Mouse (Mus musculus) heart, embryonic 11.5 days (tissue): Measurements from ENCODE around the gene Spg7. TPM values are rescaled to one million over a fixed set of nuclear protein-coding genes. Genes with fewer than 3 reads are reported as not detected.
A peak's percentile ranks its signal among the peaks of the same experiment; 100 is the strongest.

Experiments
- ATAC-seq: fragments of 200-750 bp; cut with Nextera tagmentation; replicated peaks from 2 replicates; pipeline ENCODE4 v1.8.0; 2017; ENCODE audit warnings: moderate library complexity; ENCODE audit not compliant: insufficient number of reproducible peaks, low FRiP score, low TSS enrichment
- H3K27ac ChIP-seq: fragments of 300-500 bp; sonication (generic); 2 replicates; pipeline ENCODE4 v1.5.1; 2014; ENCODE audit warnings: mild to moderate bottlenecking, low read depth, low read length
- H3K27me3 ChIP-seq: fragments of 300-500 bp; sonication (generic); 2 replicates; pipeline ENCODE4 v1.6.1; 2014; ENCODE audit warnings: mild to moderate bottlenecking, low read length, mixed read lengths; ENCODE audit not compliant: control insufficient read depth, insufficient read depth
- H3K36me3 ChIP-seq: fragments of 300-500 bp; sonication (generic); 2 replicates; pipeline ENCODE4 v1.6.1; 2014; ENCODE audit warnings: mild to moderate bottlenecking, low read length, moderate library complexity, mixed read lengths; ENCODE audit not compliant: control insufficient read depth, insufficient read depth
- H3K4me1 ChIP-seq: fragments of 300-500 bp; sonication (generic); 2 replicates; pipeline ENCODE4 v1.6.1; 2014; ENCODE audit warnings: low read length; ENCODE audit not compliant: control insufficient read depth, insufficient read depth
- H3K4me2 ChIP-seq: fragments of 300-500 bp; sonication (generic); 2 replicates; pipeline ENCODE4 v1.6.1; 2014; ENCODE audit warnings: mild to moderate bottlenecking, moderate library complexity
- H3K4me3 ChIP-seq: fragments of 300-500 bp; sonication (generic); 2 replicates; pipeline ENCODE4 v1.5.1; 2014; ENCODE audit warnings: low read depth, low read length
- H3K9ac ChIP-seq: fragments of 300-500 bp; sonication (generic); 2 replicates; pipeline ENCODE4 v1.6.1; 2014; ENCODE audit warnings: mild to moderate bottlenecking, low read depth, low read length, moderate library complexity
- H3K9me3 ChIP-seq: fragments of 300-500 bp; sonication (generic); replicated peaks from 2 replicates; pipeline ENCODE4 v1.6.1; 2016; ENCODE audit warnings: low read length; ENCODE audit not compliant: control insufficient read depth
- WGBS: fragments of 180-500 bp; shearing (Covaris S2); extraction: QIAGEN DNeasy Blood & Tissue Kit; methylation state at CpG from one replicate; pipeline ENCODE4 v1.1.7; 2014; ENCODE audit not compliant: insufficient replicate concordance; 5-methylcytosine and 5-hydroxymethylcytosine counted together
- polyA plus RNA-seq: library from polyadenylated mRNA; unstranded; fragments of >200 nt; fragmentation: Nextera tagmentation; extraction: Ambion mirVana; gene quantifications from 2 replicates; pipeline ENCODE4 v1.2.1, GENCODE M21; 2014

The Spg7 gene
- polyA plus RNA-seq, 1 experiment from 2014 or later = 48.7 TPM

DNA sequence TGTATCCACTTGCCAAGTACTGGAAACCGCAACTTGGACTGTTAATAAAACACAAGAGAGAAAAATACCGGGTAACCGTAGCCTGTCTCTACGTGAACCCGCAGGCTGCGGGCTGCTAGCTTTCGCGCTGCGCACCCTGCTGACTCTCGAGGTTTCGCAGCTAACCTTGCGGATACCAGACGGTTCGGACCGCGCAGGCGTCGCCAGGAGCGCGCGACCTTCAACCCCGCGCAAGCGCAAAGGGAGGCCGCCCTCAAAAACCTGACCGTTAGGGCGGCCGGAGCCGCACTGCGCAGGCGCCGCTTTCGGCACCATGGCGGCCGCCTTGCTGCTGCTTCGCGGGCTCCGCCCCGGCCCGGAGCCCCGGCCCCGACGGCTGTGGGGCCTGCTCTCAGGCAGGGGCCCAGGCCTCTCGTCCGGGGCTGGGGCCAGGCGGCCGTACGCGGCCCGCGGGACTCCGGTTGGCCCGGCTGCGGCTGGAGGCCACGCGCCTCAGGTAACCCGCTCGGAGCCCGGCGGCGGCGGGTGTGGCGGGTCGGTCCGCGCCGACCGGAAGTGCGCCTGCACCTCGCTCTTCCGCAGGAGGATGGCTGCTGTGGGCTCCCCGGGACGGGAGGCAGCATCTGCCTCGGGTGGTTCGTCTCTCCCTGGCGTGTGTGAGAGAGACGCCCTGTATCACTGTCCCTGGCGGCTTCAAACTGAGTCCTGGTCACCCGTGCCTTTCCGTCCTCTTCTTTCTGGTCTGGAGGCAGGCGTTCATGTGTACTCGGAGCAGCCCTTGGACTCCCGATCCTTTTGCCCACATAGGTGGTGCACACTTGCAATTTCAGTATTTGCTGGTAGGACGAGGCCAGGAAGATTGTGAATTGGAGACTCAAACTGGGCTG lies 2.7 kb downstream of the Spg7 start:
- H3K9me3 ChIP-seq = no peaks in the 10 kb centered on the region
- WGBS = 1% methylated on average over 84 of the region's 84 CpGs
- peak overlapping the region; percentile 99 for H3K9ac ChIP-seq
- peaks cover 3% of the 10 kb centered on the region; the same call in 1 of the 2 replicates for H3K36me3 ChIP-seq
- peak overlapping the region; percentile 94 for H3K27ac ChIP-seq
- H3K4me2 ChIP-seq = peak overlapping the region; percentile 78
- no peaks in the 10 kb centered on the region for H3K27me3 ChIP-seq
- peak; percentile 96 for ATAC-seq
- H3K4me1 ChIP-seq = peaks cover 18% of the 10 kb centered on the region
- H3K4me3 ChIP-seq = peak overlapping the region; percentile 93

DNA sequence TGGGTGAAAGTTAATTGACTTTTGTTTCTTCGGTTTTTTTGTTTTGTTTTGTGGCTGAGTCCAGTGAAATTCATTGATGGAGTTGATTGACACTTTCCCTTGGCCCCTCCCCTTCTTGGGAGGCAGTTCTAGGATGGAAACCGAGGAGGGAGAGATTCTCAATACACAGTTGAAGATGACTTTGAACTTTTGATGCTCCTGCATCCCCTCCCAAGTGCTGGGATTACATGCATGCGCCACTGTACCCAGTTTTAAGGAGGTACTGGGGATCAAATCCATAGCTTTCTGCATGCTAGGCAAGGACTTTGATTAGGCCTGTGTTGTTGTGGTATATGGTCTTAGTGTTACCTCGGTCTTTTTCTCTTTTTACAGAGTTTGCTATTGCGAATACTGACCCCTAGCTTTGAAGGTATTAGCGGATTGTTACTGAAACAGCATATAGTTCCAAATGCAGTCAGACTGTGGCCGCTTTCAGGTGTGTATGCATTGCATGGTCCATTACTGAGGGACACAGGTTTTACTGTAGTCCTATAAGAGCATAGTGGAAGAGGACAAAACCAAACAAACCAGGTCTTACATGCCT lies 3.5 kb downstream of the Spg7 start:
- Histone ChIP-seq H3K4me1 (peaks cover 18% of the 10 kb centered on the region), H3K4me2 (peak overlapping the region; percentile 78), H3K9me3 (no peaks in the 10 kb centered on the region), H3K36me3 (peaks cover 3% of the 10 kb centered on the region; the same call in 1 of the 2 replicates), H3K27ac (peak overlapping the region; percentile 94), H3K9ac (peak overlapping the region; percentile 99), H3K27me3 (no peaks in the 10 kb centered on the region), H3K4me3 (peak overlapping the region; percentile 93)
- ATAC-seq = no peak
- 38% methylated on average over 7 of the region's 7 CpGs for WGBS

DNA sequence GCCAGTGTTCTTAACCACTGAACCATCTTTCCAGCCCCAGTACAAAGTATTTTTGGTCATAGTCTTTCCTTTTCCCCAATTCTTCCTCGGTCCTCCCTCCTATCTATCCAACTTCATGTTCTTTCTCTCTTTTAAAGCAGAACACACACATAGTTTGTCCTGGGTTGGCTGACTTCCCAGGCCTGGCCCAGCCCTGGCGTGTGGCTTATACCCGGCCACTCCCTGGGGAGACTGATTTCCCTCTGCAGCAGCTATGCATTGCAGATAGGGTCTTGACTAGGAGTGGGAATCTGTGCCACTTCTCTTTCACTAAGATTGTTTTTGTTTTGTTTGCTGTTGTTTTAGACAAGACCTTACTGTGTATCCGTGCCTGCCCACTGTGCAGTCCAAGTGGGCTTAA lies 8.4 kb downstream of the Spg7 start:
- H3K27ac ChIP-seq = no peak overlapping the region
- 69% methylated on average over 4 of the region's 4 CpGs for WGBS
- H3K4me1 ChIP-seq = peaks cover 8% of the 10 kb centered on the region
- ATAC-seq = no peak
- no peak overlapping the region for H3K9ac ChIP-seq
- no peaks in the 10 kb centered on the region for H3K9me3 ChIP-seq
- H3K4me2 ChIP-seq = no peak overlapping the region
- H3K36me3 ChIP-seq = peaks cover 12% of the 10 kb centered on the region
- H3K27me3 ChIP-seq = no peaks in the 10 kb centered on the region
- H3K4me3 ChIP-seq = no peak overlapping the region

DNA sequence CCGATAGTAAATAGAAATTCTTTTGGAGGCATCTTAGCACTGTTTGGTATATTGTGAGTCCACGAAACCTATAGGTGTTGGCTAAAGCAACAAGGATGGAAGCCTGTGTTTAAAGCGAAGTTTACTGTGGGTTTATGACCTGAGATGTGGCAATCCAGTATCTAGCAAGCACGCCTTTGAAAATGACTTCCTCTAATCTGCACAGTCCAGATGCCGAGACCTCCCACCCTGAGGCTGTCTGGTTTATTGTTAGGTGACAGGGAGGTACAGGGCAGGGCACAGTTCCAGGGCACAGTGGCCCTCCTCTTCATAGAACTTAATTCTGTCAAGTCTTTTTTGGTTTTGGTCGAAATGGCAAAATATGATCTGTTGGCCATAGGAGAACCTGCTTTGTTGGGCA lies 14.5 kb downstream of the Spg7 start:
- no peak overlapping the region for H3K4me3 ChIP-seq
- no peak overlapping the region for H3K4me2 ChIP-seq
- H3K4me1 ChIP-seq = no peaks in the 10 kb centered on the region
- no peak overlapping the region for H3K9ac ChIP-seq
- H3K36me3 ChIP-seq = peaks cover 33% of the 10 kb centered on the region
- 70% methylated on average over 6 of the region's 6 CpGs for WGBS
- H3K27me3 ChIP-seq = no peaks in the 10 kb centered on the region
- H3K9me3 ChIP-seq = no peaks in the 10 kb centered on the region
- no peak for ATAC-seq
- no peak overlapping the region for H3K27ac ChIP-seq

DNA sequence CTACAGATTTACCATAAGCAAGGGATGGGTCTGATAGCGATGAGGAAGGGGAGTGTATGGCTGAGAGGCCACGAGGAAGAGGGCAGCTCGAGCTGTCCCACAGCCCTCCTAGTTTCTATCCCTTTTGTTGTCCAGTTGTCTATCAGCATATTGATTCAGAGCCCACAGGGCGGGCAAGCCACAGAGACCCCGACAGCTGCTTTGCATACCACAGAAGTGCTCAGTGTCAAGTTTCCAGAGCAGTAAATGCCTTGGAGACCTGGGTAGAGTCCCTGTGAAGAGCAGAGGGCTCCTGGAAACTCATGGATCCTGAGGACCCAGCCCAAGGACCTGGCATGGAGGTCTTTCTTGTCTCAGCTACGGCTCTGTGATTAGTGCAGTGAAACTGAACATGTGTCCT lies 20.3 kb downstream of the Spg7 start:
- Histone ChIP-seq H3K27ac (no peak overlapping the region), H3K4me1 (no peaks in the 10 kb centered on the region), H3K9ac (no peak overlapping the region), H3K4me3 (no peak overlapping the region), H3K36me3 (peaks cover 45% of the 10 kb centered on the region), H3K4me2 (no peak overlapping the region), H3K27me3 (no peaks in the 10 kb centered on the region), H3K9me3 (no peaks in the 10 kb centered on the region)
- 85% methylated on average over 6 of the region's 6 CpGs for WGBS
- ATAC-seq = no peak

DNA sequence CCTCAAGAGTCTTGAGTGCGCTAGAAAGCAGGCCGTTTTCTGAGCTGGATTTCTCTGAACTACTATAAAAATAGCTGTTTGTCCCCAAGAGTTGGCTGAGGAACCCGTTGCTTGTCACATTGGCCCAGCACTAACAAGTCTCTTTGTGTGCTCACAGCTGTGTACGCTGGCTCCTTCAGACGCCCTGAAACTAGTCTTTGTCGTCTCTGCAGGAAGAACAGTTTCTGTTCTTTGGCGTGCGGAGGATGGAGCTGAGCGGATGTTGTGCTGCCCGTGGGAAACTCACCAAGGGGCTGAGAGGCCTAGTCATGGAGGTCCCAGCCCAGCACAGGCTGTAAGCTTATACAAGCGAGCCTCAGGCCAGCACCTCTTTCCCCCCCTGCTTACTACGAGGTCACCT lies 20.9 kb downstream of the Spg7 start:
- H3K9ac ChIP-seq = no peak overlapping the region
- WGBS = 90% methylated on average over 12 of the region's 12 CpGs
- H3K4me3 ChIP-seq = no peak overlapping the region
- no peaks in the 10 kb centered on the region for H3K27me3 ChIP-seq
- H3K36me3 ChIP-seq = peaks cover 43% of the 10 kb centered on the region
- no peak overlapping the region for H3K4me2 ChIP-seq
- H3K27ac ChIP-seq = no peak overlapping the region
- H3K4me1 ChIP-seq = no peaks in the 10 kb centered on the region
- H3K9me3 ChIP-seq = no peaks in the 10 kb centered on the region
- no peak for ATAC-seq

DNA sequence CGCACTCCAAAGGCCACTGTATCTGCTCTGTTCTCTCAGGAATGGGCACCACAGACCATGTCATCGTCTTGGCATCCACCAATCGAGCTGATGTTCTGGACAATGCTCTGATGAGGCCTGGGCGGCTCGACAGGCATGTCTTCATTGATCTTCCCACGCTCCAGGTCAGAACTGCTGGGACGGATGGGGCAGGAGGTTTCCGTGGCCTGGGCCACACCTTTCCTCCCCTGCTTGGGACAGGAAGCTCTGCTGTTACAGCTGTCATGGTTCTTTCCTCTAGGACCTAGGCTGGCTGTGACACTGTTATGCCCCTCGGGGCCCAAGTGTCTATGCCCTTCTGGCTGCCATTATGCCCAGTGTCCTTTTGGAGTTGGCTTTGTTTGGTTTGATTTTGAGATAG lies 24.5 kb downstream of the Spg7 start:
- no peak for ATAC-seq
- 86% methylated on average over 9 of the region's 9 CpGs for WGBS

DNA sequence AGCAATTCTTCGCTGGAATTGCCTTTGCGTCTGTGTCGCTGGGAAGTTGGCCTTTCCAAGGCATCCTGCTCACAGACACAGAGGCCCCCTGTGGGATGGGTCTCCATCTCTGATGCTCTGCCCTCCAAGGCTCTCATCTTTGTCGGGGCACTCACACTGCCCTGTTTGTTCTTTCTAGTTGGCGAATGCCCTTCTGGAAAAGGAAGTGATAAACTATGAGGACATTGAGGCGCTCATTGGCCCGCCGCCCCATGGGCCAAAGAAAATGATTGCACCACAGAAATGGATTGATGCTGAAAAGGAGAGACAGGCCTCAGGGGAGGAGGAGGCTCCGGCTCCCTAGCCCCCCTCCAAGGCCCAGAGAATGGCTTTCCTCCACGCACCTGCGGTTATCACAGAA lies 34.5 kb downstream of the Spg7 start:
- 89% methylated on average over 11 of the region's 11 CpGs for WGBS
- Histone ChIP-seq H3K27ac (no peak overlapping the region), H3K4me3 (no peak overlapping the region), H3K9me3 (no peaks in the 10 kb centered on the region), H3K36me3 (peaks cover 26% of the 10 kb centered on the region), H3K27me3 (no peaks in the 10 kb centered on the region), H3K4me1 (peaks cover 2% of the 10 kb centered on the region; the same call in 1 of the 2 replicates), H3K4me2 (no peak overlapping the region), H3K9ac (no peak overlapping the region)
- ATAC-seq = no peak

More for the DNA sequence above, 24.5 kb downstream of the Spg7 start:
- H3K4me3 ChIP-seq = no peak overlapping the region
- peaks cover 52% of the 10 kb centered on the region for H3K36me3 ChIP-seq
- no peak overlapping the region for H3K9ac ChIP-seq
- H3K4me1 ChIP-seq = no peaks in the 10 kb centered on the region
- H3K27me3 ChIP-seq = no peaks in the 10 kb centered on the region
- no peak overlapping the region for H3K4me2 ChIP-seq
- H3K27ac ChIP-seq = no peak overlapping the region
- H3K9me3 ChIP-seq = no peaks in the 10 kb centered on the region
